Mouse (Mus musculus): ENCODE results near the gene Cldn34b4.

Cldn34b4 gene

DNA sequence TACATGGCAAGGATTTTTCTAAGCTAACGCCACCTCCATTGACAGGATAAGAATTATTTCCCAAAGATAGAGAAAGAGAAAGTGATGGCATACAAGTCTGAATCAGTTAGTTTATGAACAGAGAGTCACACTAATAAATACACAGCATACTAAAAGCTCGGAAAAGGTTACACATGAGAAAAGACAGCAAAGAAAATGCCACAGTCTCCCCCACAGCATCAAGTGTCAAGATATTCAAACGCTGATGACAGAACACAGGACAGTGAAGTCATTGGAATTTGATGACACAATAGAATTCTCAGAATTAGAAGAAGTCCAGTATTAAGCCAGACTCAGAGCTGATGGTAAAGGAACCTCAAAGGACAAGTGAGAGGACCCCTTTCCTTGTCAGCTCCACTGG, at the start of gene Cldn34b4:
Cldn34b4 (plus strand) TSS at position 301 of the 400 bp plus-strand sequence.
- in situ Hi-C loops (cut with MboI, MseI): no loop called here

Data from T-helper 1 cell (primary cell).